Mouse (Mus musculus): ENCODE measurements at regions not wholly inside any gene's neighbourhood (a gene's known extent, or its start where the extent isn't known, plus 50 kb on each side); places are given as distances from the start of the nearest gene placed in this dataset.

DNA sequence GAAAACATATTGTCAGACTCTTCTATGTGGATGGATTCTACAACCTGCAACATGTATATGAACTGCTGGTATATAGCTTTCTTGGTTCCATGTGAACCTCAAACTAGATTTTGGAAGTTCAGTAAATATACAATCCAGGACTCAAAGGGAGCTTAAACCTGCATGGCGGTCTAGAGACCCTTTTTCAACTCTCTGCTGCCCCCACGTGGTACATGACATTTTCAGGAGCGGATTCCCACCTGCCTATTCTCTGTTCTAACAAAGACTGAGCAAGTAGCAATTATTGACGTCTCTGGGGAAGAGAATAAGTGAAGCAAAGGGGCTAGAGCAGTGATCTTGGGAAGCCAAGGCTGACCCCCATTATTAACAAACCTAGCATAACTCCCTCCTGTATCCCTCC lies 127.1 kb upstream of the Snx19 start:
- peak; percentile 31 for DNase-seq

GRCm38 (mm10) chr9:30308281-30308680 lies 118.6 kb upstream of the Snx19 start:
- no peak for DNase-seq

- DNase-seq: no peak
Observed at GRCm38 (mm10) chr9:30313360-30313759, 113.5 kb upstream of the Snx19 start.

- DNase-seq: peak; percentile 69
Observed at GRCm38 (mm10) chr9:30314355-30315171, 112.3 kb upstream of the Snx19 start.

GRCm38 (mm10) chr9:30315172-30315644 lies 111.7 kb upstream of the Snx19 start:
- peak; percentile 24 for DNase-seq

DNA sequence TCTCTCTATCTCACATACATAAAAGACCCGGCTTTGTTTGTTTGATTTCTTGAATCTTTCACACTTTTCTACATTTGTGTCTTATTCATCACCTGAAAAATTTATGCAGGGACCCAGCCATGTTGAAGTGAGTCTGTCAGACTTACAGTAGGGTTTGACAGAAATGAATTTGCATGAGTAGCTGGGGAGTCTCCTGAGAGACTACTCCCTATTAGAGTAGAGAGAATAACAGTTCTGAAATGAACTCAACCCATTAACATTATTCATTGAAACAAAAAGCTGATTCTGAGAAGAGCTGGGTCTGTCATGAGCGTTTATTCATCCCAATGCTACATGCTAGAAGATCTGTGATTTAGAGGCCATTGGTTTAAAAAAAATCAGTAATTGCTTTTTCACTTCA lies 82.0 kb upstream of the Snx19 start:
- DNase-seq: no peak

DNA sequence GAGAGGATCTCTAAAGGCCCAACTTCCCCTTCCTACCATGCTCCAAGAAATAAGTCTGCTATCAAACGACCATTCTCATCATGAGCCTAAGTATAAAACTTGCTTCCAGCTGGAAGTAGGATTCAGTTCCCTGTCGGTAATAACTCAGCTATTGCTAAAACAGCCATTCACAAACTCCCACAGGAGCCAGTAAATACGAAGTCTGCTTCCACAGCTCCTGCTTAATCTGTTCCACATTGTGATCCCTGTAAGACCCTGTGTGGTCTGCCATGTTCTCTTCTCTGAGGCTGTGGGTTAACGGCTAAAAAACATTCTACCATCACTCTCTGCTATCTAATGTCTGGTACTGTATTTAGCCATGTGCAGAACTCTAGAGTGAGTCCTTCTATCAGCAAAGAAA lies 72.9 kb upstream of the Snx19 start:
- DNase-seq: no peak

DNA sequence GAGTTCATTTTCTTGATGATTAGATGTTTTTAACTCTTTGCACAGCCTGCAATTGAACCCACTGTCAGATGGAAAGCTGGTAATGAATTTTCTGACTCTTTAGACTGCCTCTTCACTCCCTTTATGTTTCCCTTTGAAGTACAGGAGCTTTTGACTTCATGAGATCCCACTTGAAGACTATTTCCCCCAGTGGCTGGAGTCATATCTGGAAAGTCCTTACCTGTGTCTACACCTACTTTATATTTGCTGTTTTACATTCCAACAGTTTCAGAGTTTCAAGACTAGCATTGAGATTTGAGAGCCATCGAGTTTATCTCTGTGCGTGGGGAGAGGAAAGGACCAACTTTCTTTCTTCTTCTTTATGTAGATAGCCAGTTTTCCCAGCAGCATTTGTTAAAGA lies 71.3 kb upstream of the Snx19 start:
- DNase-seq: no peak

DNA sequence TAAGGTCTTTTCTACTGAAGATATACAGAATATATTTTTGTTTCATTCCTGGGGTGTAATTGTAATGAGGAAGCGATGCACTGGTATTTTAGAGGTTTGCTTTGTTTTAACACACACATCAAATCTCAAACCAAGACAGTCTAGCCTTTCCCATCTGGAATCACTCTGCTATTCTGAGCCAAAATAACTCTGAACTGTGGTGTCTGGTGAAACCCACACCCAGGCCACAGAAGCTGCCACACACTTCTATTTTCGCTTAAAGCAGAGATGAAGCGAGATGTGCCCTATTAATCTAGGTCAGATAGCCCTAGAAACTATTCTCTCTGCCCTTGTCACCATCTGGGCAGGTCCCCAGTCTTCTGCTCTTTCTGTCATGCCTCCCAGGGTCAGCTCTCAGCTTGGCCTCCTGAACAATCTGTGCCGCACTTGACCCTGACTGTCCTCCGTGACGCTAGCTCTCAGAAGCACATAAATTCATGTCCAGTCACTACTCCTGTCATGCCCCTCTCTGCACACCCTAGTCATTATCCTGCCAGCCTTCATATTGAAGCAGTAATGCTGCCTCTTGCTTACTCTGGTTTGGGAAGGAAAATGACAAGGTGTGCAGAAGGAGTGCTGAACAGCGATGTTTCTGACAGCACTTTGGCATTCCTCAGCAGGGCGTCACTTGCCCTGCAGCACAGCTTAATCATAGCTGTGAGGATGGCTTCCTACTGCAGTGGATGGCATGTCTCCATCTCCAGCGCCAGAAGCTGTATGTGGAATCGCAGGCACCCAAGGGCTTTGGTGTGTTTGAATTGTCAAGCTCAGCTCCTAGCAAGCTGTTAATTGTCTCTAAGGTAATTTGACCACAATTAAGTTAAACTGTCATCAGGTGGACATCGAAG lies 57.1 kb upstream of the Snx19 start:
- DNase-seq: no peak

GRCm38 (mm10) chr9:30370789-30371188 lies 56.1 kb upstream of the Snx19 start:
- DNase-seq: no peak

DNA sequence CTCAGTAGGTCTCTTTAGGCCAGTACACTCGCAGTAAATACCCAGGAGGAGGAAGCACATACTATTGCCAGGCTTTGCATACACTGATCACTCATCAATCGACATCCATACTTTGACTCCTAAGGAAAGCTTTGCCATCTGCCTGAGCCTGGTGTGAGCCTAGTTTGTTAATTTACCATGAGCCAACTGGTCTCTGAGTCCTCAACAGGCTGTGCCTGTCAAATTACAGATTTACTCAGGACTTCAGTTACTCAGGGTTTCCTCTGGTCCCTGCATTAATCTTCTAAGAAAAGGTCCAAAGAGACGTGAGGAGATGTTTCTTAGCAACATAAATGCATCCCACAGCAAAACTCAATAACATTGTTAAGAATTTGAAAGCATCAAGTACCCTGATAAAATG lies 50.0 kb upstream of the Snx19 start:
- no peak for DNase-seq
